Mouse (Mus musculus): ENCODE measurements around the gene Ccr1l1. TPM values are rescaled to one million over a fixed set of nuclear protein-coding genes. Genes with fewer than 3 reads are reported as not detected.

Ccr1l1 gene
- polyA plus RNA-seq, 1 experiment = not detected

GRCm38 (mm10) chr9:124012691-124013090 is 34.5 kb upstream of the Ccr1l1 start:
- TF ChIP-seq CEBPB (IDR thresholded peaks at IDR 0.05; ENCODE audit: low read depth) (no peak), FOSL1 (IDR thresholded peaks at IDR 0.05; ENCODE audit: insufficient read depth, low read length, poor library complexity, severe bottlenecking) (no peak), CTCF (IDR thresholded peaks at IDR 0.05; ENCODE audit: control insufficient read depth, insufficient read depth, insufficient read length) (no peak), USF1 (IDR thresholded peaks at IDR 0.05; ENCODE audit: low read depth) (no peak), MAX (IDR thresholded peaks at IDR 0.05) (no peak), MYOG (IDR thresholded peaks at IDR 0.05; ENCODE audit: control insufficient read depth, extremely low read depth, insufficient read length) (no peak), MYOD1 (IDR thresholded peaks at IDR 0.05; ENCODE audit: control insufficient read depth, insufficient read length, low read depth) (no peak)
- H3K79me2 ChIP-seq (ENCODE audit: control insufficient read depth, insufficient read depth) = no peaks in the 10 kb centered on the region
- no peaks in the 10 kb centered on the region for H3K27me3 ChIP-seq (ENCODE audit: control insufficient read depth, insufficient read depth, insufficient read length)
- H3K79me3 ChIP-seq (ENCODE audit: low read depth) = no peaks in the 10 kb centered on the region
- H3ac ChIP-seq (ENCODE audit: control insufficient read depth, insufficient read length, low read depth) = no peak overlapping the region
- H3K36me3 ChIP-seq (ENCODE audit: control insufficient read depth, insufficient read depth) = no peaks in the 10 kb centered on the region
- H3K4me3 ChIP-seq (ENCODE audit: insufficient read depth, poor library complexity, severe bottlenecking) = no peak overlapping the region

GRCm38 (mm10) chr9:123999784-124000183 is 21.6 kb upstream of the Ccr1l1 start:
- Histone ChIP-seq H3ac (ENCODE audit: control insufficient read depth, insufficient read length, low read depth) (no peak overlapping the region), H3K79me3 (ENCODE audit: low read depth) (no peaks in the 10 kb centered on the region), H3K36me3 (ENCODE audit: control insufficient read depth, insufficient read depth) (no peaks in the 10 kb centered on the region), H3K4me3 (ENCODE audit: insufficient read depth, poor library complexity, severe bottlenecking) (no peak overlapping the region), H3K79me2 (ENCODE audit: control insufficient read depth, insufficient read depth) (no peaks in the 10 kb centered on the region), H3K27me3 (ENCODE audit: control insufficient read depth, insufficient read depth, insufficient read length) (no peaks in the 10 kb centered on the region)
- TF ChIP-seq MYOD1 (IDR thresholded peaks at IDR 0.05; ENCODE audit: control insufficient read depth, insufficient read length, low read depth) = no peak
- TF ChIP-seq CTCF (IDR thresholded peaks at IDR 0.05; ENCODE audit: control insufficient read depth, insufficient read depth, insufficient read length) = no peak
- TF ChIP-seq FOSL1 (IDR thresholded peaks at IDR 0.05; ENCODE audit: insufficient read depth, low read length, poor library complexity, severe bottlenecking) = no peak
- TF ChIP-seq MAX (IDR thresholded peaks at IDR 0.05) = no peak

- Histone ChIP-seq H3K79me2 (ENCODE audit: control insufficient read depth, insufficient read depth) (no peaks in the 10 kb centered on the region), H3ac (ENCODE audit: control insufficient read depth, insufficient read length, low read depth) (no peak overlapping the region), H3K27me3 (ENCODE audit: control insufficient read depth, insufficient read depth, insufficient read length) (no peaks in the 10 kb centered on the region), H3K4me3 (ENCODE audit: insufficient read depth, poor library complexity, severe bottlenecking) (no peak overlapping the region), H3K36me3 (ENCODE audit: control insufficient read depth, insufficient read depth) (no peaks in the 10 kb centered on the region), H3K79me3 (ENCODE audit: low read depth) (no peaks in the 10 kb centered on the region)
- no peak for TF ChIP-seq FOSL1 (IDR thresholded peaks at IDR 0.05; ENCODE audit: insufficient read depth, low read length, poor library complexity, severe bottlenecking)
- no peak for TF ChIP-seq MAX (IDR thresholded peaks at IDR 0.05)
- no peak for TF ChIP-seq USF1 (IDR thresholded peaks at IDR 0.05; ENCODE audit: low read depth)
- no peak for TF ChIP-seq MYOD1 (IDR thresholded peaks at IDR 0.05; ENCODE audit: control insufficient read depth, insufficient read length, low read depth)
- TF ChIP-seq MYOG (IDR thresholded peaks at IDR 0.05; ENCODE audit: control insufficient read depth, extremely low read depth, insufficient read length) = no peak
- no peak for TF ChIP-seq CTCF (IDR thresholded peaks at IDR 0.05; ENCODE audit: control insufficient read depth, insufficient read depth, insufficient read length)
- no peak for TF ChIP-seq CEBPB (IDR thresholded peaks at IDR 0.05; ENCODE audit: low read depth)
These were observed 19.5 kb upstream of the Ccr1l1 start for GRCm38 (mm10) chr9:123997719-123998118.

GRCm38 (mm10) chr9:123991312-123991906 is 13.2 kb upstream of the Ccr1l1 start:
- H3K36me3 ChIP-seq (ENCODE audit: control insufficient read depth, insufficient read depth) = no peaks in the 10 kb centered on the region
- no peaks in the 10 kb centered on the region for H3K27me3 ChIP-seq (ENCODE audit: control insufficient read depth, insufficient read depth, insufficient read length)
- no peak overlapping the region for H3ac ChIP-seq (ENCODE audit: control insufficient read depth, insufficient read length, low read depth)
- no peaks in the 10 kb centered on the region for H3K79me3 ChIP-seq (ENCODE audit: low read depth)
- TF ChIP-seq USF1 (IDR thresholded peaks at IDR 0.05; ENCODE audit: low read depth) = no peak
- TF ChIP-seq FOSL1 (IDR thresholded peaks at IDR 0.05; ENCODE audit: insufficient read depth, low read length, poor library complexity, severe bottlenecking) = no peak
- no peak for TF ChIP-seq MYOD1 (IDR thresholded peaks at IDR 0.05; ENCODE audit: control insufficient read depth, insufficient read length, low read depth)
- TF ChIP-seq MAX (IDR thresholded peaks at IDR 0.05) = no peak
- TF ChIP-seq CEBPB (IDR thresholded peaks at IDR 0.05; ENCODE audit: low read depth) = no peak
- TF ChIP-seq CTCF (IDR thresholded peaks at IDR 0.05; ENCODE audit: control insufficient read depth, insufficient read depth, insufficient read length) = no peak
- no peak for TF ChIP-seq MYOG (IDR thresholded peaks at IDR 0.05; ENCODE audit: control insufficient read depth, extremely low read depth, insufficient read length)
- no peaks in the 10 kb centered on the region for H3K79me2 ChIP-seq (ENCODE audit: control insufficient read depth, insufficient read depth)
- no peak overlapping the region for H3K4me3 ChIP-seq (ENCODE audit: insufficient read depth, poor library complexity, severe bottlenecking)

- H3K27me3 ChIP-seq (ENCODE audit: control insufficient read depth, insufficient read depth, insufficient read length) = no peaks in the 10 kb centered on the region
- H3K36me3 ChIP-seq (ENCODE audit: control insufficient read depth, insufficient read depth) = no peaks in the 10 kb centered on the region
- no peak overlapping the region for H3K4me3 ChIP-seq (ENCODE audit: insufficient read depth, poor library complexity, severe bottlenecking)
- no peaks in the 10 kb centered on the region for H3K79me2 ChIP-seq (ENCODE audit: control insufficient read depth, insufficient read depth)
- no peak overlapping the region for H3ac ChIP-seq (ENCODE audit: control insufficient read depth, insufficient read length, low read depth)
- H3K79me3 ChIP-seq (ENCODE audit: low read depth) = no peaks in the 10 kb centered on the region
- TF ChIP-seq MAX (IDR thresholded peaks at IDR 0.05) (no peak), FOSL1 (IDR thresholded peaks at IDR 0.05; ENCODE audit: insufficient read depth, low read length, poor library complexity, severe bottlenecking) (no peak), MYOD1 (IDR thresholded peaks at IDR 0.05; ENCODE audit: control insufficient read depth, insufficient read length, low read depth) (no peak), MYOG (IDR thresholded peaks at IDR 0.05; ENCODE audit: control insufficient read depth, extremely low read depth, insufficient read length) (no peak), CTCF (IDR thresholded peaks at IDR 0.05; ENCODE audit: control insufficient read depth, insufficient read depth, insufficient read length) (no peak), USF1 (IDR thresholded peaks at IDR 0.05; ENCODE audit: low read depth) (no peak), CEBPB (IDR thresholded peaks at IDR 0.05; ENCODE audit: low read depth) (no peak)
These were observed 11.5 kb upstream of the Ccr1l1 start for GRCm38 (mm10) chr9:123989671-123990070.

- H3K79me2 ChIP-seq (ENCODE audit: control insufficient read depth, insufficient read depth) = no peaks in the 10 kb centered on the region
- TF ChIP-seq USF1 (IDR thresholded peaks at IDR 0.05; ENCODE audit: low read depth) (no peak), MYOG (IDR thresholded peaks at IDR 0.05; ENCODE audit: control insufficient read depth, extremely low read depth, insufficient read length) (no peak), FOSL1 (IDR thresholded peaks at IDR 0.05; ENCODE audit: insufficient read depth, low read length, poor library complexity, severe bottlenecking) (no peak), MYOD1 (IDR thresholded peaks at IDR 0.05; ENCODE audit: control insufficient read depth, insufficient read length, low read depth) (no peak), MAX (IDR thresholded peaks at IDR 0.05) (no peak), CEBPB (IDR thresholded peaks at IDR 0.05; ENCODE audit: low read depth) (no peak), CTCF (IDR thresholded peaks at IDR 0.05; ENCODE audit: control insufficient read depth, insufficient read depth, insufficient read length) (no peak)
These were observed 8.0 kb upstream of the Ccr1l1 start for GRCm38 (mm10) chr9:123986217-123986616.

More at GRCm38 (mm10) chr9:123986217-123986616, 8.0 kb upstream of the Ccr1l1 start:
- Histone ChIP-seq H3K27me3 (ENCODE audit: control insufficient read depth, insufficient read depth, insufficient read length) (no peaks in the 10 kb centered on the region), H3K4me3 (ENCODE audit: insufficient read depth, poor library complexity, severe bottlenecking) (no peak overlapping the region), H3ac (ENCODE audit: control insufficient read depth, insufficient read length, low read depth) (no peak overlapping the region), H3K79me3 (ENCODE audit: low read depth) (no peaks in the 10 kb centered on the region), H3K36me3 (ENCODE audit: control insufficient read depth, insufficient read depth) (no peaks in the 10 kb centered on the region)

All from C2C12 (cell line).